Mouse (Mus musculus): ENCODE measurements around the gene Rpl35. TPM values are rescaled to one million over a fixed set of nuclear protein-coding genes. Genes with fewer than 3 reads are reported as not detected.
A peak's percentile ranks its signal among the peaks of the same experiment; 100 is the strongest.
"Not testable (repeated sequence)": the region's sequence is repeated elsewhere in the genome, so short reads cannot be mapped to it uniquely, and the experiment has no call there.

Rpl35 gene
- total RNA-seq (2022) = 100 to 1,000 TPM; 259 to 303 (median 283) TPM

GRCm38 (mm10) chr2:39005574-39006079, at the start of gene Rpl35:
Rpl35 (minus strand) TSS chr2:39005624.
- DNase-seq (ENCODE audit: low spot score in 2 of 2) = no peak

GRCm38 (mm10) chr2:39048515-39048914, 43.1 kb upstream of the Rpl35 start:
- DNase-seq (ENCODE audit: low spot score in 2 of 2) = no peak

GRCm38 (mm10) chr2:39040215-39040614, 34.8 kb upstream of the Rpl35 start:
- no peak for DNase-seq (ENCODE audit: low spot score in 2 of 2)

- no peak for DNase-seq (ENCODE audit: low spot score in 2 of 2)
Measured at GRCm38 (mm10) chr2:39031611-39032010, 26.2 kb upstream of the Rpl35 start.

GRCm38 (mm10) chr2:39020004-39020403, 14.6 kb upstream of the Rpl35 start:
- DNase-seq (ENCODE audit: low spot score in 2 of 2) = no peak

GRCm38 (mm10) chr2:39016581-39016980, 11.2 kb upstream of the Rpl35 start:
- DNase-seq (ENCODE audit: low spot score in 2 of 2) = no peak

GRCm38 (mm10) chr2:39012768-39013279, 7.4 kb upstream of the Rpl35 start:
- DNase-seq (ENCODE audit: low spot score in 2 of 2) = no peak

GRCm38 (mm10) chr2:39011971-39012370, 6.5 kb upstream of the Rpl35 start:
- no peak for DNase-seq (ENCODE audit: low spot score in 2 of 2)

- no peak for DNase-seq (ENCODE audit: low spot score in 2 of 2)
Measured at GRCm38 (mm10) chr2:39011264-39011663, 5.8 kb upstream of the Rpl35 start.

GRCm38 (mm10) chr2:39010144-39010543, 4.7 kb upstream of the Rpl35 start:
- DNase-seq (ENCODE audit: low spot score in 2 of 2) = not testable (repeated sequence)

- peak in 1 of 2 experiments; percentile 59 for DNase-seq (ENCODE audit: low spot score in 2 of 2)
Measured at GRCm38 (mm10) chr2:39008954-39009365, 3.5 kb upstream of the Rpl35 start.

GRCm38 (mm10) chr2:39008350-39008851, 3.0 kb upstream of the Rpl35 start:
- DNase-seq (ENCODE audit: low spot score in 2 of 2) = peak in 1 of 2 experiments; percentile 52

GRCm38 (mm10) chr2:39007865-39008264, 2.4 kb upstream of the Rpl35 start:
- DNase-seq (ENCODE audit: low spot score in 2 of 2) = peak; percentile 79 to 92

- DNase-seq (ENCODE audit: low spot score in 2 of 2) = no peak
Measured at GRCm38 (mm10) chr2:39006149-39006730, 816 bp upstream of the Rpl35 start.

GRCm38 (mm10) chr2:39004880-39005435, 466 bp downstream of the Rpl35 start, which contains the start of gene Arpc5l:
Arpc5l (plus strand) TSS chr2:39005348.
- DNase-seq (ENCODE audit: low spot score in 2 of 2) = peak; percentile 75 to 90

GRCm38 (mm10) chr2:39004372-39004771, 1.1 kb downstream of the Rpl35 start:
- DNase-seq (ENCODE audit: low spot score in 2 of 2) = no peak

- no peak for DNase-seq (ENCODE audit: low spot score in 2 of 2)
Measured at GRCm38 (mm10) chr2:39003512-39003911, 1.9 kb downstream of the Rpl35 start.

- no peak for DNase-seq (ENCODE audit: low spot score in 2 of 2)
Measured at GRCm38 (mm10) chr2:39003106-39003505, 2.3 kb downstream of the Rpl35 start.

GRCm38 (mm10) chr2:39001866-39002265, 3.6 kb downstream of the Rpl35 start:
- no peak for DNase-seq (ENCODE audit: low spot score in 2 of 2)

- no peak for DNase-seq (ENCODE audit: low spot score in 2 of 2)
Measured at GRCm38 (mm10) chr2:39000587-39000919, 4.9 kb downstream of the Rpl35 start.

- DNase-seq (ENCODE audit: low spot score in 2 of 2) = no peak
Measured at GRCm38 (mm10) chr2:38999910-39000586, 5.4 kb downstream of the Rpl35 start.

GRCm38 (mm10) chr2:38999381-38999780, 6.0 kb downstream of the Rpl35 start:
- DNase-seq (ENCODE audit: low spot score in 2 of 2) = no peak

Data from left cerebral cortex, adult 8-10 months (tissue).